Mouse (Mus musculus) T-helper 17 cell (primary cell): ENCODE data around the gene Sash1.

Experiments
- in situ Hi-C, 2 experiments: fragments of 300-600 bp; cut with MboI, MseI; formaldehyde crosslinking; loops; 1 replicate in 1 of 2; 2 replicates in 1 of 2; pipeline ENCODE4 v1.15.1; 2025; ENCODE audit warnings: high pct_unique_total_duplicates in 2 of 2

Sash1 gene

GRCm38 (mm10) chr10:8759228-8759627 lies 126.6 kb downstream of the Sash1 start:
- in situ Hi-C loops, result no loop called here

DNA sequence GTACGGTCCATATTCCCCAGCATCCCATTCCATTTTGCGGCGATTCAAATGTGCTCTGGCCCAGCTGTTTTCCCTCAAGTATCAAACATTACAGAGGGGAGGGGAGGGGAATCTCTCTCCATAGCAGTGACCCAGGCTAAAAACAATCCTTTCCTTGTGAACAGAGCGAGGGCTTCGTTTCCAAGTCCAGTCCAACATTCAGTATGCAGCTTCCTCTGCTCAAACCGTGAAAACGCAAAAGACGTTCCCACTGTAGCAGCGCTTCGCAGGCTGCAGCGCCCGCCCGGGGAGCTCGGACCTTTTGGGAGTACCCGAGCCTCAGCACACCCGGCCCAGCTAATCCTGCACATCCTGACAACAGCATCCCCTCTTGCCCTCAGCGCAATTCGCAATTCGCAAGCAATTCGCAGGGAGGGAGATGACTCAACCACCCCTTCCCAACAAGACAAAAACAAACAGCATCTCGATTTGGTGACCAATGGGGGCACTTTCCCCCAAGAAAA lies 128.4 kb downstream of the Sash1 start:
- in situ Hi-C loops, result no loop called here

- in situ Hi-C loops, result no loop called here
Observed at GRCm38 (mm10) chr10:8756604-8757354, 129.1 kb downstream of the Sash1 start.

- in situ Hi-C loops, result no loop called here
Observed at GRCm38 (mm10) chr10:8753377-8753776, 132.5 kb downstream of the Sash1 start.

DNA sequence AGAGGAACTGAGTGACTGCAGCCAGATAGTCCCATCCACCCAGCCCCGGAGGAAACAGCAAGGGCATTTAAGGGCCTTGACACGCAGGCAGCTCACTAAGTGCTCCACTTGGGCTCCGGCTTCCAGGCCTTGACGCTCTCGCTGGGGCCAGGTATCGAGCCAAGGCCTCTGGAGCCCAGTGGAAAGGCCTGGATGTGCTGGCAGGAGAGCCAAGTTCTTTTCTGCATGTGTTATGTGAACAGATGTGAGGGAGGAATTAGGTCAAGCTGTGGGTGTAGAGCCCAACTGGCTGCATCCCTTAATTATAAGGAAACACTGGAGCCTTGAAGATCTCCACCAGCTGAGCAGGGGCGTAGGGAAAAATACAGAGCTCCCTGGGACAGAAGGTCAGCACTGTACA lies 133.4 kb downstream of the Sash1 start:
- in situ Hi-C loops, result no loop called here

GRCm38 (mm10) chr10:8749537-8749936 lies 136.3 kb downstream of the Sash1 start:
- in situ Hi-C loops, result loop anchor here in 1 of 2 experiments (5.0 kb wide), 1 partner anchor 43 kb away; no protein-coding TSS in a partner anchor

GRCm38 (mm10) chr10:8747450-8748212 lies 138.2 kb downstream of the Sash1 start:
- in situ Hi-C loops, result loop anchor here in 1 of 2 experiments (5.0 kb wide), 1 partner anchor 45 kb away; no protein-coding TSS in a partner anchor

DNA sequence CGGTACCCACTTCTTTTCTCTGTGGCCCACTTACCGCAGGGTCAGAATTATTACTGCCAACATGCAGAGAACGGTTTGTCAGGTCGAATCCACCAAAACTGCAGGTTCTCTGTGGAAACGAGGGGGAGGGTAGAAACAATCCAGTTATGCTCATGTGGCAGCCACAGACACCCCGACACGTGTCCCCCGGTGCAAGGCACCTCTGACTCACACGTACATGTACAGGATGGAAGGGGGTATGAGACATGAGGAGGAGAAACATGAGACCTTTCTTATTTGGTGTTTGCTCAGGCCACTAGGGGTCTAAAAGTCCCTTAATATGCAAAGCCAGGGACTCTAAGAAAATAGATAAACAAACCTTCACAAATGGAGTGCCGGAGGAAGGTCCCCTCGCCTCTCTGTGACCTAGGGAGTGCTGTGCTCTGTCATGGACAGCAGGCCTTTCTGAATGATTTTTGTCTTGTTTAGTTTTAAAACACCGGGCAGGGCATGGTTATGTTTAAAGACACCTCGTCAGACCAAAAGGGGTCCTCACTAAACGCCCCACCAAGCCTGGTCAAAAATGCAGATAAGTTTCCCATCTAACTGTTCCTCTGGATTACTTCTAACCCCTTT lies 139.7 kb downstream of the Sash1 start:
- in situ Hi-C loops, result loop anchor here in 1 of 2 experiments (5.0 kb wide), 1 partner anchor 46 kb away; no protein-coding TSS in a partner anchor

- in situ Hi-C loops, result no loop called here
Observed at GRCm38 (mm10) chr10:8742872-8743271, 143.0 kb downstream of the Sash1 start.

GRCm38 (mm10) chr10:8741505-8741904 lies 144.4 kb downstream of the Sash1 start:
- in situ Hi-C loops, result no loop called here

- in situ Hi-C loops, result no loop called here
Observed at GRCm38 (mm10) chr10:8740797-8741196, 145.1 kb downstream of the Sash1 start.

- in situ Hi-C loops, result no loop called here
Observed at GRCm38 (mm10) chr10:8729387-8730337, 156.2 kb downstream of the Sash1 start.

DNA sequence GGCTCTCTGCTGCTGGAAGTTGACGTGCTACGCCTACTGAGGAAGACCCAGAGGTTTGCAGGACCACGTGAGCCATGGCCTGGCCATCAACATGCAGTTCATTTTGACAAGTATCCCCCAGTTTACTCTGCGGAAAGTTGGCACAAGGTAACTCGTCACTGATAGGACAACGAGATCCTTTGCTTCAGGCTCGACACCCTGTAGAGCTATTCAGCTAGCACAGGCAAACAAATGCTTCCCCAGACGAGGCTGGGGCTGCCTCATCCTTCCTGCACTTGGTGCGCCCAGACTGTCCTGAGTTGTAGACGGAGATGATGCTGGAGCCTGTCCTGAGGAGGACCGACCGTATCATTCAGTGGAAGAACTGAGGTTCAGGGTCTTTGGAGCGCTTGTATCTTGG lies 166.5 kb downstream of the Sash1 start:
- in situ Hi-C loops, result loop anchor here (10.0 kb wide), 2 partner anchors 395 to 835 kb away; no protein-coding TSS in a partner anchor

DNA sequence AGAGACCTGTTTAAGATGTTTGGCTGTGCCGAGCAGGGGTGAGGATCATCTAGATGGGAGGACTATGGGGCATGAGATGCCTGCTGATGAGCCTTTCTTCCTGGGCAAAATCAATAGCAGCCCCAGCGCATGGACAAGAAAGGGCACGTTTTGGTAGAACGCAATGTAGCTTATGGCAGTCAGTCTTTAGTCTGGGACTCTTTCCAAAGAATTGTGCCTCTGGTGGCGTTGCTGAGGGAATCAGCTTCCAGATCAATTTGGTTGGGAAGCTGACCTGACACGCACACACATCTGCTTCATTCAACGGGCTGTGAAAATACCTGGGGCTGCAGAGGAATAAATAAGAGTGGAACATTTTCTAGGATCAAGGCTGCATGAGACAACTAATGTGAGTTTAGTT lies 167.0 kb downstream of the Sash1 start:
- in situ Hi-C loops, result loop anchor here (10.0 kb wide), 2 partner anchors 394 to 834 kb away; no protein-coding TSS in a partner anchor

DNA sequence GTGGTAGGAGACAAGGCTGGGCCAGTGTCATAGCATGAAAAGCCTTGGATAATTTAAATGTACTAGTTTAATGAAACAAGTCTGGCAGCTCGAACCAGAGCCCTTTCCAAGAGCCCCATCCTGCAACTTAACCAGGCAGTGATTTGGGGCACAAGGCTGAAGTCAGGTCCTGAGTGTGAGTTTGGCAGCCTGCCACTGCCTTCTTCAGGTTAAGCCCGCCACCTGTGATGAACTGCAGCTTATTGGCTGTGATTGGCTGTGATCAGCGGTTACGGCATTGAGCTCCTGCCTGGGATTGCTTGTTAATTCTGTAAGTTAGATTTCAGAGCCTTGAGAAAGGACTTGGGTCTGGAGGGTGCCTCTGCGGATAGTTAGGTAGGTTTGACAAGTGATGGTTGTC lies 168.7 kb downstream of the Sash1 start:
- in situ Hi-C loops, result loop anchor here (10.0 kb wide), 2 partner anchors 392 to 832 kb away; no protein-coding TSS in a partner anchor

DNA sequence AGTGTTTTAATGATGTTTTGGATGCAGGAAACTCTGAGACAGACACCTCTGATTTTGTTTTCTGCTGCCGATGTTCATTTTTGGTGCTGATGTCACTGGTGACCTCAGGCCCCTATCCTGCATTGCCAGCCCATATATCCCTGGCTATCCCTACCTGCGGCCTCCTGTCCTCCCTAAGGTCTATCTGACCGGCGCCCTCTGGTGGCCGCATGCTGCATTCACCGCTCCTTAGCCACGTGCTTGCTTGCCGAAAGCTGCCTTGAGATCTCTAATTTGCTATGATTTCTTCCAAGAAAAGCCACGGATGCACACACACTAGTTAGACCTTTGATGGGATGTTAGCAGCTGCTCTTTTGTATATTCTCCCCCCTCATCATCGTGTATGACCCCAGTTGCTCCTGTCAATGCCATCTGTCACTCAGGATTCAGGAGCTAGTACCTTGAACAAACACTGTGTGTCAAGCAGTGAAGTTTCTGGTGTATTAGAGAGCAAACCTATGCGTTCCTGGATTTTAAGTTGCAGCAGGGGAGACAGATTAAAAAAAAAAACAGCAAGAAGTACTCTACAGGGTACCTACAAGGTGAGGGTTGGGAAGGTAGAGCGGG lies 170.1 kb downstream of the Sash1 start:
- in situ Hi-C loops, result loop anchor here (10.0 kb wide), 2 partner anchors 391 to 831 kb away; no protein-coding TSS in a partner anchor

- in situ Hi-C loops, result loop anchor here in 1 of 2 experiments (5.0 kb wide), 1 partner anchor 809 kb away; no protein-coding TSS in a partner anchor
Observed at GRCm38 (mm10) chr10:8696636-8697035, 189.2 kb downstream of the Sash1 start.

DNA sequence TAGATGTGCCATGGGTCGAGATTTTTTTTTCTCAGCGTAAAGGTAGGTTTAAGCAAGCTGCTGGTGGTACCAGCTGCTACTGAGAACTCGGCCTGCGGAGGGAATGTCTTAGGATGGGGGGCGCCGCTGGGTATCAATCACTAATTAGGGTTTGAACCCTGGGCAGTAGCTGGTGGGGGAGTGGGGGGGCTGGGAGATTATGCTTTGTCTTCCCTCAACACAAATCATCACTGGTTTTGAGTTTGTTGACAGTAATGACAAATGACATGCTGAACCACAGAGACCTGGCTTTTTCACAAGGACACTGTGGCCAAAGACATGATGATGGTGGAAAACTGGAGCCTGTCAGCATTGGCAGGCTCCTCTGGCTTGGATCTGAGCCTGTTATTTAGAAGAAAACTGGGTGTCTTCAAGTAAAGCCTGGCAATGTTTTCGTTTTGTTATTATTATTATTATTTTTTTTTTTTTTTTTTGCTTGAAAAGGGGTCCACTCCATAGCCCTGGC lies 191.8 kb downstream of the Sash1 start:
- in situ Hi-C loops, result no loop called here

DNA sequence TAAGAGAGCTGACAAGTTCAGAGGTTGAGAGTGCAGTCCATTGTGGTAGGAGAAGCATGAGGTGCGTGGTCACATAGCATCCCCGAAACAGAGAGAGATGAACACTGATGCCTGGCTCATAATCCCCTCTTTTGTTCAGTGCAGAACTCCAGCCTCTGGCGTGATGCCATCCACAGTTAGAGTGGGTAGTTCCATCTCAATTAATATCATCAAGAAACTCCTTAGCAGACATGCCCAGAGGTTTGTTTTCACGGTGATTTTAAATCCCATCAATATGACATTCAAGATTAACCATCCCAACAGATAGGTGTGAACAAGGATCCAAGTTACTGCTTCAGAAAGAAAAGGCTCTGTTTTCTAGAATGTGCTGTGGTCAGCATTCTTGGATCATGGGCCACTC lies 192.3 kb downstream of the Sash1 start:
- in situ Hi-C loops, result no loop called here

- in situ Hi-C loops, result no loop called here
Observed at GRCm38 (mm10) chr10:8692531-8692930, 193.3 kb downstream of the Sash1 start.
